ENCODE assay signal across 26 mouse cellular contexts in the genomic region with DNA sequence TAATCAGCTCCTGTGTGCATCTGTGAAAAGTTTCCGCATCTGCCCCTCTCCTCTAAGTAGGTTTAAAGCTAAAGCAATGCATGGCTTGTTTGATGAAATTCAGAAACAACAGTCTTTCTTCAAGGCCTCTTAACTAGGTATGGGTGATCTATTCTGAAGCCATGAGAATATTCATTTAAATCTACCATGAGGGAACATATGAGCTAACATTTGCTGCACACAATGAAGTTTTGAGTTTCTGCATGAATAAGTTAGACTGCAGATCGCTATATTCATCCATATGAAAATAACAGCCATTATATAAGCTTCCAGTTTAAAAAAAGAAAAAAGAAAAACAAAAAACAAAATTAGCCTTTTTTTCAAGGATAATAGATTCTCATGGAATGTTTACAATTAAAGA.
"Had no signal": no experiment of that assay in that cellular context is flagged by ENCODE, and none has a peak within 500 bp of the region (broad histone marks: within the 10 kb centered on the region; RNA-seq: fewer than 3 reads in every experiment).

No protein-coding gene starts in this region.

- H3K4me1 ChIP-seq: heart, embryonic 10.5 days; heart, embryonic 12.5 days; hindbrain, embryonic 10.5 days; hindbrain, embryonic 12.5 days; intestine, embryonic 15.5 days; limb, embryonic 10.5 days; limb, embryonic 12.5 days; liver, embryonic 13.5 days; liver, embryonic 15.5 days had no signal

- DNase-seq: gastrocnemius, adult 2 months; gastrocnemius, postnatal 10 days; heart, adult 18-20 months; heart, postnatal 10 days; heart, postnatal 4 days; kidney, adult 18-20 months; kidney, adult 8-10 months; kidney, postnatal 10 days; kidney, postnatal 25 days; kidney, postnatal 4 days; liver; liver, embryonic 13.5 days had no signal

- ATAC-seq: hindbrain, embryonic 16.5 days; inflammation-experienced regulatory T-cells, adult 6 months; intestine, embryonic 15.5 days; intestine, postnatal 0 days had no signal

- H3K4me2 ChIP-seq: heart, embryonic 12.5 days; hindbrain, embryonic 12.5 days; hindbrain, embryonic 14.5 days; intestine, embryonic 15.5 days; limb, embryonic 12.5 days; liver, embryonic 11.5 days; liver, embryonic 13.5 days; liver, embryonic 15.5 days had no signal

- H3K9me3 ChIP-seq: heart, embryonic 10.5 days; heart, embryonic 12.5 days; hindbrain, embryonic 10.5 days; hindbrain, embryonic 12.5 days; intestine, embryonic 15.5 days; limb, embryonic 10.5 days; limb, embryonic 12.5 days; liver, embryonic 13.5 days; liver, embryonic 15.5 days had no signal

- H3K4me3 ChIP-seq: gastrocnemius, adult 2 months; heart, embryonic 10.5 days; heart, embryonic 12.5 days; hindbrain, embryonic 10.5 days; hindbrain, embryonic 12.5 days; intestine, embryonic 15.5 days; layer of hippocampus, adult 2 months; limb, embryonic 10.5 days; limb, embryonic 12.5 days; liver, embryonic 13.5 days; liver, embryonic 15.5 days had no signal

- H3K27ac ChIP-seq: gastrocnemius, adult 2 months; heart, embryonic 10.5 days; hindbrain, embryonic 10.5 days; hindbrain, embryonic 12.5 days; hindbrain, embryonic 14.5 days; intestine, embryonic 15.5 days; layer of hippocampus, adult 2 months; limb, embryonic 10.5 days; limb, embryonic 12.5 days; liver, embryonic 13.5 days; liver, embryonic 15.5 days had no signal

- H3K27me3 ChIP-seq: heart, embryonic 12.5 days; hindbrain, embryonic 12.5 days; intestine, embryonic 15.5 days; limb, embryonic 12.5 days; liver, embryonic 13.5 days; liver, embryonic 15.5 days had no signal

- H3K36me3 ChIP-seq: heart, embryonic 10.5 days; heart, embryonic 12.5 days; hindbrain, embryonic 10.5 days; hindbrain, embryonic 12.5 days; intestine, embryonic 15.5 days; limb, embryonic 10.5 days; limb, embryonic 12.5 days; liver, embryonic 13.5 days; liver, embryonic 15.5 days had no signal

- H3K9ac ChIP-seq: heart, embryonic 12.5 days; hindbrain, embryonic 12.5 days; hindbrain, embryonic 14.5 days; intestine, embryonic 15.5 days; limb, embryonic 12.5 days; liver, embryonic 13.5 days; liver, embryonic 15.5 days had no signal
